Mouse (Mus musculus) thymus, adult 2 months (tissue): Measurements from ENCODE around the gene Ccl11.

Source experiments
- CTCF ChIP-seq: fragments of 200-500 bp; IDR thresholded peaks from 2 replicates; pipeline ENCODE4 v1.5.1; 2012; ENCODE audit warnings: mild to moderate bottlenecking, control low read depth, low read length, moderate library complexity, borderline replicate concordance; ENCODE audit not compliant: control insufficient read depth, poor library complexity, insufficient read depth; ENCODE audit errors: extremely low read depth
- POLR2A ChIP-seq: fragments of 200-500 bp; IDR thresholded peaks from 2 replicates; pipeline ENCODE4 v1.6.1; 2012; ENCODE audit warnings: mild to moderate bottlenecking, low read length, control low read depth, moderate library complexity; ENCODE audit not compliant: control insufficient read depth, poor library complexity, insufficient read depth; ENCODE audit errors: extremely low read depth

DNA sequence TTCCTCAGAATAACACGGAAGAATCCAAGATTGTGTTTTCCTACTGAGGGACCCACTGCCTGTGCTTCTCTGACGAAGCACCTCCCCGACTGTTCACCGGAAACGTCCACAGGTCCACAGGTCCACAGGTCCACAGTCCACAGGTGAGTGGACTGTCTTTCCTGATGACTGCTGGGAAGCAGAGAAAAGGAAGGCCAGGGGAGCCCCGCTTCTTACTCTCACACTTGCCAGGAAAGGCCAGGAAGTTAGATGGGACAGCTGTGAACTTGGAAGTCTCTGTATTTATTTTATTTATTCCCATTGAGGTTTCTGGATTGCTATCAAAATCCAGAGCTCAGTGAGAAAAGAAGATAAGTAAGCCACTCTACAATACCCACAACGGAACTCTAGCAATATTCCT is 3.8 kb upstream of the Ccl11 start:
- TF ChIP-seq CTCF (no peak), POLR2A (no peak)
